Mouse (Mus musculus) heart, embryonic 11.5 days (tissue): ENCODE results near the gene Zfp831. TPM values are rescaled to one million over a fixed set of nuclear protein-coding genes. Genes with fewer than 3 reads are reported as not detected.

Experiments
- ATAC-seq: fragments of 200-750 bp; cut with Nextera tagmentation; replicated peaks from 2 replicates; pipeline ENCODE4 v1.8.0; 2017; ENCODE audit warnings: moderate library complexity; ENCODE audit not compliant: insufficient number of reproducible peaks, low FRiP score, low TSS enrichment
- H3K27ac ChIP-seq: fragments of 300-500 bp; sonication (generic); 2 replicates; pipeline ENCODE4 v1.5.1; 2014; ENCODE audit warnings: mild to moderate bottlenecking, low read depth, low read length
- H3K27me3 ChIP-seq: fragments of 300-500 bp; sonication (generic); 2 replicates; pipeline ENCODE4 v1.6.1; 2014; ENCODE audit warnings: mild to moderate bottlenecking, low read length, mixed read lengths; ENCODE audit not compliant: control insufficient read depth, insufficient read depth
- H3K36me3 ChIP-seq: fragments of 300-500 bp; sonication (generic); 2 replicates; pipeline ENCODE4 v1.6.1; 2014; ENCODE audit warnings: mild to moderate bottlenecking, low read length, moderate library complexity, mixed read lengths; ENCODE audit not compliant: control insufficient read depth, insufficient read depth
- H3K4me1 ChIP-seq: fragments of 300-500 bp; sonication (generic); 2 replicates; pipeline ENCODE4 v1.6.1; 2014; ENCODE audit warnings: low read length; ENCODE audit not compliant: control insufficient read depth, insufficient read depth
- H3K4me2 ChIP-seq: fragments of 300-500 bp; sonication (generic); 2 replicates; pipeline ENCODE4 v1.6.1; 2014; ENCODE audit warnings: mild to moderate bottlenecking, moderate library complexity
- H3K4me3 ChIP-seq: fragments of 300-500 bp; sonication (generic); 2 replicates; pipeline ENCODE4 v1.5.1; 2014; ENCODE audit warnings: low read depth, low read length
- H3K9ac ChIP-seq: fragments of 300-500 bp; sonication (generic); 2 replicates; pipeline ENCODE4 v1.6.1; 2014; ENCODE audit warnings: mild to moderate bottlenecking, low read depth, low read length, moderate library complexity
- H3K9me3 ChIP-seq: fragments of 300-500 bp; sonication (generic); replicated peaks from 2 replicates; pipeline ENCODE4 v1.6.1; 2016; ENCODE audit warnings: low read length; ENCODE audit not compliant: control insufficient read depth
- WGBS: fragments of 180-500 bp; shearing (Covaris S2); extraction: QIAGEN DNeasy Blood & Tissue Kit; methylation state at CpG from one replicate; pipeline ENCODE4 v1.1.7; 2014; ENCODE audit not compliant: insufficient replicate concordance; 5-methylcytosine and 5-hydroxymethylcytosine counted together
- polyA plus RNA-seq: library from polyadenylated mRNA; unstranded; fragments of >200 nt; fragmentation: Nextera tagmentation; extraction: Ambion mirVana; gene quantifications from 2 replicates; pipeline ENCODE4 v1.2.1, GENCODE M21; 2014

The Zfp831 gene
- polyA plus RNA-seq, 1 experiment from 2014 or later: not detected

DNA sequence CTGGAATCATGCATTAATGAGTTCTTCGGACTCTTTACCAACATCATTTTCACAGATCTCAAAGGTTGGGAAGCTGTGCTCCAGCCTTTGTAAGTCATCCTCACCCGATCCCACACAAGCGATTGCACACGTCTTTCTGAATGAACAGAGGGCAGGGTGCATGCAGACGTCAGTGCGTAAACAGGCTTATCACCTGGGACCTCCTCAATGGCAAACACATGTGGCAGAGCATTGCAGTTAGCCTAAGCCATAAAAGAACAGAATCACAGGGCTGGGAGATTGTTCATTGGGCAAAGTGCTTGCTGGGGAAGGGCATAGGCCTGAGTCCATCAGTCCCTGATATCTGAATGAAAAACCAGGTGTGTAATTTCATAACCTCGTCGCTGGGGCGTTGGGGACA is 17.0 kb downstream of the Zfp831 start:
- 76% methylated on average over 9 of the region's 9 CpGs for WGBS
- ATAC-seq: no peak
- H3K4me1 ChIP-seq: no peaks in the 10 kb centered on the region

DNA sequence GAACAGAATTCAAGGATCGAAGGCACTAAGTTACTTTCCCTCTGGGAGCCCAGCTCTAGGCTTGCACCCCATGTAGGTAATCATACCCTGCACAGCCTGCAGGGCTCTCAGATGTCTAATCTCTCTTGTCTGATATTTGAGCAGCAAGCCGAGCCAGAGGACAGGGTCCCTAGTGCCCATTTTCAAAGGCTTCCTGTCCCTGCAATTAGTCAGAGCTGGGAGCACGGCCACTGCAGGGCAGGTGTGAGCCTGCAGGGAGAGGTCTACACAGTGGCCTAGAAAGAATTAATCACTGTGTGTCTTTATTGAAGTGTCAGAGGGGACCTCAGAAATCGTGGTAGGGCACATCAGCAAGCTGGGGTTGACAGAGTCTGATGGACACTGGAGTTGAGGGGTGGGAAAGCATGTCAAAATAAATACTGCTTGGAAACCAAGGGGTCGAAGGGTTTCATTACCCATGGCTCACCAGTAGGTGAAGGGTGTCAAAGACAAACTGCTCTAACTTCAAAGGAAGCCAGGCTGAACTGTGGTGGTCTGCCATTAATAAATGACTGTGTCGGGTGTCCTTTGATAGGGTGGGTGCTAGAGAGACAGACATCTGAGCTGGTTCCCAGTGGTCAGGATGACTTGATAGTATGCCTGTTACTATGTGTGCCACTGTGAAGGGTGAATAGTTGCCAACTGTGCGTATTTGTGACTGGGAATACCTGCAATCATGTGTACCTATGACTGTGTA is 18.3 kb downstream of the Zfp831 start:
- H3K27ac ChIP-seq: no peak overlapping the region
- WGBS: 51% methylated on average over 7 of the region's 7 CpGs
- H3K9ac ChIP-seq: no peak overlapping the region
- H3K36me3 ChIP-seq: no peaks in the 10 kb centered on the region
- H3K4me1 ChIP-seq: no peaks in the 10 kb centered on the region
- H3K4me2 ChIP-seq: no peak overlapping the region
- no peaks in the 10 kb centered on the region for H3K27me3 ChIP-seq
- no peak overlapping the region for H3K4me3 ChIP-seq
- ATAC-seq: no peak
- no peaks in the 10 kb centered on the region for H3K9me3 ChIP-seq

More for the DNA sequence above, 17.0 kb downstream of the Zfp831 start:
- H3K4me3 ChIP-seq: no peak overlapping the region
- H3K9me3 ChIP-seq: no peaks in the 10 kb centered on the region
- H3K4me2 ChIP-seq: no peak overlapping the region
- no peaks in the 10 kb centered on the region for H3K36me3 ChIP-seq
- no peak overlapping the region for H3K27ac ChIP-seq
- H3K27me3 ChIP-seq: no peaks in the 10 kb centered on the region
- H3K9ac ChIP-seq: no peak overlapping the region

DNA sequence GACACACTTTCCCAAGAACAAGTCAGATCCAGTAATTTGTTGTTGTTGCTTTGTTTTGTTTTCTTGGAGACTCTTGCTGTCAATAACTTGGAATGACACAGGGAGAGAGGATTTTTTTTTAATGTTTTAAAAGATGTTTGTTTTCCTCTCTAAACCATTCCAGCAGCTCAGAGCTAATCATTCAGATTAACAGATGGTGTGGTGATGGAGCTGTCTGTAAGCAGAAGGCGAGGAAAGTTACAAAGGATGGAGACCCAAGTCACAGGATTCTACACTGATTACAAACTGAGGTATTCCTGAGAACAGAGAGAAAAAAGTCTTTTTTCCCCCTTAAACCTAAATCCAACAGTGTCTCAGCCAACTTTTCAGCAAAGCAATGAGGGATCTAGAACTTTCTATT is 19.3 kb downstream of the Zfp831 start:
- H3K9ac ChIP-seq: no peak overlapping the region
- no peaks in the 10 kb centered on the region for H3K9me3 ChIP-seq
- no peak overlapping the region for H3K4me3 ChIP-seq
- ATAC-seq: no peak
- no peaks in the 10 kb centered on the region for H3K4me1 ChIP-seq
- no peak overlapping the region for H3K27ac ChIP-seq
- no peak overlapping the region for H3K4me2 ChIP-seq
- H3K27me3 ChIP-seq: no peaks in the 10 kb centered on the region
- 74% methylated on average over 1 of the region's 1 CpGs for WGBS
- H3K36me3 ChIP-seq: no peaks in the 10 kb centered on the region

DNA sequence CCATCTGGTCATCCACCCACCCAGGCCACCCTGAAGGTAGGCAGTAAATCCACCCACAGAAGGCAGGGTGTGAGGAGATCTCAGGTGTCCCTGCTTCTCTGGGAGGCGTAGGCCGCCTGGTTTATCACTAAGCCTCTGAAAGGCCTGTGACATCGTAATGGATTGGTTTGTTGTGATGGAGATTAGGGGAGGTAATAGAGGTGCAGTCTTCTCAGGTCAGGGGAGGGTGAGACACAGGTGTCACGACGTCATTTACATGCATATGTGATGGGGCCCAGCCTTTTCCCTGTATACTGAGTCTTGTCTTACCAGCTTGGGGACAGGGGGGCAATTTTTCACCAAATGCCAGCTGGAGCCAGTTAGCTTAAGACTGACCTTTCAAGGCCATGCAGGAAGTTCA is 22.1 kb downstream of the Zfp831 start:
- 24% methylated on average over 5 of the region's 5 CpGs for WGBS
- no peak overlapping the region for H3K4me2 ChIP-seq
- no peak for ATAC-seq
- H3K4me1 ChIP-seq: no peaks in the 10 kb centered on the region
- no peaks in the 10 kb centered on the region for H3K36me3 ChIP-seq
- H3K9ac ChIP-seq: no peak overlapping the region
- H3K27me3 ChIP-seq: no peaks in the 10 kb centered on the region
- H3K27ac ChIP-seq: no peak overlapping the region
- no peak overlapping the region for H3K4me3 ChIP-seq
- no peaks in the 10 kb centered on the region for H3K9me3 ChIP-seq

DNA sequence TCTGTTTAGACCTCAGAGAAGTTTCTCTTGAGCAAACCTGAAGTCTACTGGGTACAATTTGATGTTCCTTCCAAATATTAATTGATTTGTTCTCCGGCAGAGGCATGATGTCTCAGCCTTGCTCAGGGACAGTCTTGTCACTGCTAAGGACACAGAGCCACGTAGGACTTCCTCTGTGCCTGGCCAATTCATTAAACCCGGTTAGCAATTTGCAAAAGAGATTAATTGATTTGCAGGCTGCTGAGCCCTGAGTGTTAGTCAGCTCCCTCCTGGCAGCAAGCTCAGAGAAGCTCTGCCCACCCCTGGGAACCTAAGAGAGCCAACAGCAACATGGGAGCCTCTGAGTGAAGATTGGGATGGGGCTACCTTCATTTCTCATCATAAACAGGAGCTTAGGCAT is 25.5 kb downstream of the Zfp831 start:
- no peaks in the 10 kb centered on the region for H3K36me3 ChIP-seq
- peaks cover 14% of the 10 kb centered on the region; the same call in 1 of the 2 replicates for H3K27me3 ChIP-seq
- H3K9ac ChIP-seq: no peak overlapping the region
- no peaks in the 10 kb centered on the region for H3K9me3 ChIP-seq
- ATAC-seq: no peak
- H3K4me3 ChIP-seq: no peak overlapping the region
- no peak overlapping the region for H3K27ac ChIP-seq
- H3K4me2 ChIP-seq: no peak overlapping the region
- H3K4me1 ChIP-seq: peaks cover 7% of the 10 kb centered on the region
- 52% methylated on average over 3 of the region's 3 CpGs for WGBS

DNA sequence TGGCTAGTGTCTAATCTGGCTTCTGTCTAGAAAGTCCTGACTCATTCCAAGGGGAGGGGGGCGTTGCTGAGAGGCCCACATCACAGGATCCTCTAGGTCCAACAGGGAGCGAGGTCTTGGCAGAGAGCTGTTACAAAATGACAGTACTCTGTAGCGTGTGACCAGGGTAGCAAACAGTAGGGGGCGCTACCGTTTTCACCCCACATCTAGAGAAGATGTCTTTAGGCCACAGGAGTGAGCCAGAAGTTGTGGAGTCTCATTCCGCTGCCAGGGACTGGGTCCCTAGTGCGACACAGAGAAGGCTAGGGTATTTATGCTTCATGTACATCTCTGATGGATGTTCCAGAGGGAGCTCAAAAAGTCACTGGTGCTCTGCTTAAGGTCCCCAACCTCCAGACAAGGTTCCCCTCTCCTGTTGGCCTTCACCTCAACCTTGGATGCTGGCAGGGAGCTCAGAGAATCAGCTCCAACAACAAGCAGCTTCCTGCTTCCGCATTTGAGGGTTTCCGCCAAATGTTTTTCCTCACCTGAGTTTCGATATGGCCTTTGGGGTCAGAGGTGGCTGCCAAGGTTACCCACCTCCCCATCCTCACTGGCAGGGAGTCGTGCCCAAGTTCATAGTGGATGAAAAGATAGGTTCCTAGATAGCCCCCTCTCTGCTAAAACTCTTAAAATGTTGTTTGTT is 29.3 kb downstream of the Zfp831 start:
- Histone ChIP-seq H3K4me2 (peak overlapping the region; percentile 98), H3K9ac (no peak overlapping the region), H3K27me3 (peaks cover 17% of the 10 kb centered on the region), H3K9me3 (no peaks in the 10 kb centered on the region), H3K4me1 (peaks cover 7% of the 10 kb centered on the region), H3K4me3 (peak overlapping the region; percentile 55), H3K27ac (no peak overlapping the region), H3K36me3 (no peaks in the 10 kb centered on the region)
- WGBS: 17% methylated on average over 11 of the region's 11 CpGs
- no peak for ATAC-seq

DNA sequence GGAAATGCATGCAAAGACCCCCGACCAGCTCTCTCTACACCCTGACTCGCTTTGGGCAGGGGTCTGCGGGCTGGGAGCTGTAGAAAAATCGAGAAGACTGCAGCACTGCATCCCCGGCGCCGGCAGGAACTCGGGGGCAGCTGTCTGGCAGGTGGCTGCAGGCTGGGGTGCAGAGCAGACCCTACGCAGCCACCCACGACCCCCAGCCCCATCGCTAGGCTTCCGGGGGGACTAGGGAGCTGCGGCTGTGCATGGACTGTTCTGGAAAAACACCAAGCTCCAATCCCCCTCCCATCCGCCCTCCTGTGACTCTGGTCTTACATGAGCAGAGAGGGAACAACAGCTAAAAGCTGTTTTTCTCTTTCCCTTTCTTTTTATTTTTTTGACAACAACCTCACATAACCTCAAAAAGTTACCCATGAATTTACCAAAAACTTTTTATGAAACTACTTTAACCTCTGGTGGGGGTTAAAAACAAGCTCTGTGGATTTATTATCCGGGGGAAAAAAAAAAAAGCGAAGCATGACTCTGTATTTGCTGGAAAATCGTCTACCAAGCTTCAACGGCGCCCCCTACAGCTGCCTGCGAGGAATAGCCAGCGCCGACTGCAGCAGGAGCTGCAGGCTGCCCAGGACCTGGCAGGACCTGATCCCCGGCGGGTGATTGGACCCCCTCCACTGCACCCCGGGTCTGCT is 30.4 kb downstream of the Zfp831 start:
- no peak overlapping the region for H3K27ac ChIP-seq

DNA sequence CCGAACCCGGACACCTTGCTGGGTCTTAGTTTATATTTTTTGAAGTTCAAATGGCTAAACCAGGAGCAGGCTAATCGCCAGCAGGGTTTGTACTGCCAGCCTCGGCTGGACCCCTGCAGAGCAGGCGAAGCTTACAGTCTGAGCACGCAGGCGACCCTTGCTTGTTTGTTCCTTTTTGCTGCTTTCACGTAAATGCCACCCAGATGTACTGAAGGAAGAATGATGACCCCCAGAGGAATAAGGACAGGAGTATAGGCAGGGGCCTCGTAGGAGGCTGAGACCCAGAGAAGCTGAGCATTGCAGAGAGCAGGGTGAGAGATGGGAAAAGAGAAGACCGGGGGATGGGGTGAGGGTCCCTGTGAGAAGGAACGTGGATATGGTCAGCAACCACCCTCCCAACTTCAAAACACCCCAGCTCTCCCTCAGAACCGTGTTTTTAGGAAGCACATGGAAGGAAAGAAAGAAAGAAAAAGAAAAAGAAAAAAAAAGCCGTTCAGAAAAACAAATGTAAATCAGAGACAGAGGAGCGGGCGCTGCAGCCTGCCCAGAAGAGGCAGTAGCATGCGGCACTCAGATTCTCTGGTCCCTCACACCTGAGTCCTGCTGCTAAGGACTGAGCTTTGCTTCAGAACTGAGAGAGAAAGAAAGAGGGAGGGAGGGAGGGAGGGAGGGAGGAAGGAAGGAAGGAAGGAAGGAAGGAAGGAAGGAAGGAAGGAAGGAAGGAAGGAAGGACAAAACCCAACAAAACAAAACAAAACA is 31.1 kb downstream of the Zfp831 start:
- ATAC-seq: peak; percentile 23; the same call in 1 of the 2 replicates
- H3K4me1 ChIP-seq: peaks cover 7% of the 10 kb centered on the region
- H3K9ac ChIP-seq: 0 out of 2 replicates have a peak overlapping the region, but pooled peaks have one; percentile 8
- H3K27me3 ChIP-seq: peaks cover 17% of the 10 kb centered on the region
- no peaks in the 10 kb centered on the region for H3K36me3 ChIP-seq
- H3K4me2 ChIP-seq: peak overlapping the region; percentile 98
- no peak overlapping the region for H3K27ac ChIP-seq
- peak overlapping the region; percentile 55 for H3K4me3 ChIP-seq
- 3% methylated on average over 16 of the region's 16 CpGs for WGBS
- H3K9me3 ChIP-seq: no peaks in the 10 kb centered on the region

More for the DNA sequence above, 30.4 kb downstream of the Zfp831 start:
- peak; percentile 40 for ATAC-seq
- Histone ChIP-seq H3K4me1 (peaks cover 7% of the 10 kb centered on the region), H3K36me3 (no peaks in the 10 kb centered on the region), H3K9ac (peak overlapping the region; percentile 69), H3K4me3 (peak overlapping the region; percentile 55), H3K27me3 (peaks cover 17% of the 10 kb centered on the region), H3K9me3 (no peaks in the 10 kb centered on the region), H3K4me2 (peak overlapping the region; percentile 98)
- 1% methylated on average over 25 of the region's 25 CpGs for WGBS
